Mouse (Mus musculus): ENCODE measurements around the gene Pou2f1.

The Pou2f1 gene

GRCm38 (mm10) chr1:166002520-166003155 is at the start of gene Pou2f1:
TSS of gene Pou2f1 (minus strand) at chr1:166002678.
- peak; percentile 96 for DNase-seq (ENCODE audit: low spot score)

- DNase-seq (ENCODE audit: low spot score): no peak
Observed at GRCm38 (mm10) chr1:166049046-166049827, 46.8 kb upstream of the Pou2f1 start.

GRCm38 (mm10) chr1:166048230-166048911 is 45.9 kb upstream of the Pou2f1 start:
- no peak for DNase-seq (ENCODE audit: low spot score)

GRCm38 (mm10) chr1:166047505-166048170 is 45.2 kb upstream of the Pou2f1 start:
- no peak for DNase-seq (ENCODE audit: low spot score)

GRCm38 (mm10) chr1:166045894-166046197 is 43.4 kb upstream of the Pou2f1 start:
- DNase-seq (ENCODE audit: low spot score): no peak

GRCm38 (mm10) chr1:166045060-166045893 is 42.8 kb upstream of the Pou2f1 start:
- no peak for DNase-seq (ENCODE audit: low spot score)

GRCm38 (mm10) chr1:166043451-166044149 is 41.1 kb upstream of the Pou2f1 start:
- DNase-seq (ENCODE audit: low spot score): no peak

GRCm38 (mm10) chr1:166041501-166041900 is 39.0 kb upstream of the Pou2f1 start:
- DNase-seq (ENCODE audit: low spot score): no peak

GRCm38 (mm10) chr1:166038731-166039332 is 36.4 kb upstream of the Pou2f1 start:
- DNase-seq (ENCODE audit: low spot score): no peak

- no peak for DNase-seq (ENCODE audit: low spot score)
Observed at GRCm38 (mm10) chr1:166035045-166035444, 32.6 kb upstream of the Pou2f1 start.

- no peak for DNase-seq (ENCODE audit: low spot score)
Observed at GRCm38 (mm10) chr1:166031673-166032547, 29.4 kb upstream of the Pou2f1 start.

GRCm38 (mm10) chr1:166023981-166024380 is 21.5 kb upstream of the Pou2f1 start:
- DNase-seq (ENCODE audit: low spot score): no peak

GRCm38 (mm10) chr1:166017203-166017602 is 14.7 kb upstream of the Pou2f1 start:
- DNase-seq (ENCODE audit: low spot score): no peak

- no peak for DNase-seq (ENCODE audit: low spot score)
Observed at GRCm38 (mm10) chr1:166016306-166016705, 13.8 kb upstream of the Pou2f1 start.

GRCm38 (mm10) chr1:166014530-166014929 is 12.1 kb upstream of the Pou2f1 start:
- DNase-seq (ENCODE audit: low spot score): no peak

GRCm38 (mm10) chr1:166010106-166010505 is 7.6 kb upstream of the Pou2f1 start:
- no peak for DNase-seq (ENCODE audit: low spot score)

- no peak for DNase-seq (ENCODE audit: low spot score)
Observed at GRCm38 (mm10) chr1:166008634-166009350, 6.3 kb upstream of the Pou2f1 start.

GRCm38 (mm10) chr1:166007026-166007425 is 4.5 kb upstream of the Pou2f1 start:
- no peak for DNase-seq (ENCODE audit: low spot score)
